Mouse (Mus musculus): ENCODE measurements around the gene Zfp292. TPM values are rescaled to one million over a fixed set of nuclear protein-coding genes. Genes with fewer than 3 reads are reported as not detected.

Gene Zfp292
- polyA plus RNA-seq, 2 experiments, result 2.5 to 4.7 TPM

DNA sequence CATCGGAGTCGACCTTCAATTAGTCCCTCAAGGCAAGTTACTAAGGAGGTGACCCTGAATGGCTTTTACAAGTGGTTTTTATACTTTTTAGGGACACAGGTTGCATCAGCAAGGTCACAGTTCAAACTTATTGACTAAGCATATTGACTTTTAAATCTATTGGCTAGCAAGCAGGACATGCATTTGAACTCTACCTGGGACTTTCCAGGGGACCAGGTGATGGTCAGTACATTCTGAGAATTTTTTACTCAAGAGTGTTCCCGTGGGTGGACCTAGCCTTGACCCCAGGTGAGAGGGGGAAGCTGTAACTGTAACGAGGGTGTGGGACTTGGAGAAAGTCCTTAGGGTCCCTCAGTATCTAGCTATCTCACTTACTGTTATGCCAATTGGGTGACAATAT is 18.4 kb upstream of the Zfp292 start:
- ATAC-seq (ENCODE audit: insufficient read depth) (no peak), DNase-seq (ENCODE audit: low read depth in 3 of 3, low spot score in 3 of 3) (no peak)
- Histone ChIP-seq H3K9me3 (ENCODE audit: control insufficient read depth, low read length) (no peaks in the 10 kb centered on the region), H3K4me3 (ENCODE audit: insufficient read depth in 1 of 2, low read depth in 2 of 2, low read length in 2 of 2) (no peak overlapping the region), H3K27ac (no peak overlapping the region), H3K4me1 (replicated peaks; ENCODE audit: control insufficient read depth in 2 of 2, insufficient read depth in 2 of 2, low read length in 1 of 2) (peaks cover 0 to 2% of the 10 kb centered on the region in 2 experiments; a peak in 1 of 4 replicates), H3K9ac (replicated peaks) (no peak overlapping the region), H3K36me3 (replicated peaks; ENCODE audit: control insufficient read depth, insufficient read depth, low read depth) (no peaks in the 10 kb centered on the region), H3K27me3 (ENCODE audit: control insufficient read depth, insufficient read depth, low read length) (no peaks in the 10 kb centered on the region), H3K4me2 (ENCODE audit: low read depth) (no peak overlapping the region)
- TF ChIP-seq CTCF (IDR thresholded peaks at IDR 0.05; ENCODE audit: low read depth) (no peak), EP300 (IDR thresholded peaks at IDR 0.05; ENCODE audit: low read depth) (no peak)
- WGBS (ENCODE audit: insufficient replicate concordance), result 43% methylated on average over 4 of the region's 4 CpGs

DNA sequence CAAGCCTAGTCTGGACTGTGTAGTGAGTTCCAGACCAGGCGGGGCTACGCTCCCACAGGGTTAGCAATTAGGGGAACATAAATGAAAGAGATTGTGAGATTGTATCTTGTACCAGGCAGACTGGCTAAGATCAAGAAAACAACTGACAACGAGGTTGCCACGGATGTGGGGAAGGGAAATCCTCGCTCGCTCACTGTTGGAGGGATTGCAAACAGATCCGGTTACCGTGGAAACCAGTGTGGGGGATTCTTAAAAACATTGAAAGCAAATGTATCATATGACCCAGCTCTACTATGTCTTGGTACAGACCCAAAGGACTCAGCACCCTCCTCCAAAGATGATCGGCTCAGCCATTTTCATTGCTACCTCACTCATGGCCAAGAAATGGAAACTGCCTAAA is 17.4 kb upstream of the Zfp292 start:
- Histone ChIP-seq H3K27ac (no peak overlapping the region), H3K9me3 (ENCODE audit: control insufficient read depth, low read length) (no peaks in the 10 kb centered on the region), H3K4me2 (ENCODE audit: low read depth) (no peak overlapping the region), H3K9ac (replicated peaks) (no peak overlapping the region), H3K4me1 (replicated peaks; ENCODE audit: control insufficient read depth in 2 of 2, insufficient read depth in 2 of 2, low read length in 1 of 2) (peaks cover 0 to 2% of the 10 kb centered on the region in 2 experiments; a peak in 1 of 4 replicates), H3K4me3 (ENCODE audit: insufficient read depth in 1 of 2, low read depth in 2 of 2, low read length in 2 of 2) (no peak overlapping the region), H3K27me3 (ENCODE audit: control insufficient read depth, insufficient read depth, low read length) (no peaks in the 10 kb centered on the region), H3K36me3 (replicated peaks; ENCODE audit: control insufficient read depth, insufficient read depth, low read depth) (no peaks in the 10 kb centered on the region)
- ATAC-seq (ENCODE audit: insufficient read depth) (no peak), DNase-seq (ENCODE audit: low read depth in 3 of 3, low spot score in 3 of 3) (no peak)
- WGBS (ENCODE audit: insufficient replicate concordance), result 57% methylated on average over 9 of the region's 9 CpGs
- TF ChIP-seq CTCF (IDR thresholded peaks at IDR 0.05; ENCODE audit: low read depth) (no peak), EP300 (IDR thresholded peaks at IDR 0.05; ENCODE audit: low read depth) (no peak)

DNA sequence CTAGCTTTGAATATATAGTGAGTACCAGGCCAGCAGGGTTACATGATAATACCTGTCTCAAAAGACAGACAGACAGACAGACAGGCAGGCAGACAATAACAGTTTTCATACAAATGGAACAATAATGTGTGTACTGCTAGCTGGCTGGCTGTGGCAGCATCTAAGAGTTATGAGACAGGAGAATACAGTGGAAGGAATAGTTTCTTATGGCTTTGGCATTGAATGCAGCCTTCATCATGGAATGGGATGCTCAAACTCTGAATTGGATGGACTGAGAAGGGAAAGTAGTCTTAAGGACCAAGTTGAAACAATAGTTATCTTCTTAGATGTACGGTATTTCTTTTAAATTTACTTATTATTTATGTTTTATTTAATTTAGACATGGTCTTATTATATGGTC is 16.6 kb upstream of the Zfp292 start:
- 76% methylated on average over 1 of the region's 1 CpGs for WGBS (ENCODE audit: insufficient replicate concordance)
- Histone ChIP-seq H3K4me1 (replicated peaks; ENCODE audit: control insufficient read depth in 2 of 2, insufficient read depth in 2 of 2, low read length in 1 of 2) (peaks cover 0 to 2% of the 10 kb centered on the region in 2 experiments; a peak in 1 of 4 replicates), H3K27ac (no peak overlapping the region), H3K27me3 (ENCODE audit: control insufficient read depth, insufficient read depth, low read length) (no peaks in the 10 kb centered on the region), H3K4me2 (ENCODE audit: low read depth) (no peak overlapping the region), H3K36me3 (replicated peaks; ENCODE audit: control insufficient read depth, insufficient read depth, low read depth) (no peaks in the 10 kb centered on the region), H3K9ac (replicated peaks) (no peak overlapping the region), H3K9me3 (ENCODE audit: control insufficient read depth, low read length) (no peaks in the 10 kb centered on the region), H3K4me3 (ENCODE audit: insufficient read depth in 1 of 2, low read depth in 2 of 2, low read length in 2 of 2) (no peak overlapping the region)
- TF ChIP-seq CTCF (IDR thresholded peaks at IDR 0.05; ENCODE audit: low read depth) (no peak), EP300 (IDR thresholded peaks at IDR 0.05; ENCODE audit: low read depth) (no peak)
- DNase-seq (ENCODE audit: low read depth in 3 of 3, low spot score in 3 of 3) (no peak), ATAC-seq (ENCODE audit: insufficient read depth) (no peak)

DNA sequence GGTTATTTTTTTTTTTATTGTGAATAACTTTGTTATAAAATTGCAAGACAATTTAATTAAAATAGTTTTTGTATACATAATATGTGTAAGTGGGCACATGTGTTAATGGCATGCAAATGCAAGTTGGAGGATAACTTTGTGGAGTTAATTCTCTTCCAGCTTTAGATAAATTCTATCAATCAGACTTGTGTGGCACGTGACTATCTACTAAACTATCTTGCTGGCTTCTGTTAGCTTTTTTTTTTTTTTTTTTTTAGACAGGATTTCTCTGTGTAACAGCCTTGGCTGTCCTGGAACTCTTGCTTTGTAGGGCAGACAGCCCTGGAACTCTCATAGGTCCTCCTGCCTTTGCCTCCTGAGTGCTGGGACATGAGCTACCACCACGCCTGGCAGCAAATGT is 15.7 kb upstream of the Zfp292 start:
- no peaks in the 10 kb centered on the region for H3K9me3 ChIP-seq (ENCODE audit: control insufficient read depth, low read length)
- WGBS (ENCODE audit: insufficient replicate concordance), result 42% methylated on average over 2 of the region's 2 CpGs
- DNase-seq (ENCODE audit: low read depth in 3 of 3, low spot score in 3 of 3) (no peak), ATAC-seq (ENCODE audit: insufficient read depth) (no peak)
- H3K4me2 ChIP-seq (ENCODE audit: low read depth), result no peak overlapping the region
- H3K4me1 ChIP-seq (replicated peaks; ENCODE audit: control insufficient read depth in 2 of 2, insufficient read depth in 2 of 2, low read length in 1 of 2), result peaks cover 0 to 2% of the 10 kb centered on the region in 2 experiments; a peak in 1 of 4 replicates
- no peaks in the 10 kb centered on the region for H3K36me3 ChIP-seq (replicated peaks; ENCODE audit: control insufficient read depth, insufficient read depth, low read depth)
- H3K27me3 ChIP-seq (ENCODE audit: control insufficient read depth, insufficient read depth, low read length), result peaks cover 2% of the 10 kb centered on the region; the same call in 1 of the 2 replicates
- no peak overlapping the region for H3K4me3 ChIP-seq (ENCODE audit: insufficient read depth in 1 of 2, low read depth in 2 of 2, low read length in 2 of 2)
- H3K27ac ChIP-seq, result no peak overlapping the region
- H3K9ac ChIP-seq (replicated peaks), result no peak overlapping the region
- no peak for TF ChIP-seq CTCF (IDR thresholded peaks at IDR 0.05; ENCODE audit: low read depth)
- no peak for TF ChIP-seq EP300 (IDR thresholded peaks at IDR 0.05; ENCODE audit: low read depth)

DNA sequence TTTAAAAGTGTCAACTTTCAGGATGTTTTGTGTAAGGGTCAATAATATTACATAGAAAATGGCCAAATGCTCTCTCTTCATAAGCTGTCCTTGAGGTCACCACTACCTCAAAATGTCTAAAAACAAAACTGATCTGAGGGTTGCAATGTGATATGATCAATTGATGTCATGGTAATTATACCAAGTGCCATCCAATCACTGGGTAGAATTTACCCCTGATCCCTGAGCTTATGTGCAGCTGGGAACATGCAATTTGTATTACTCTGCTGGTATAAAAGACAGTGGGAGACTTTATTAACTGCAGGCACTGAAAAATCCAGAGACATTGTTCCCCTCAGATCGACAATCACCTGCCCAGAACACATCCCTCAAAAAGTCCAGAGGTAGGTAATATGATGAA is 10.7 kb upstream of the Zfp292 start, which contains the start of gene Cga:
Gene Cga, plus strand, starts transcription at position 301 of the 400 bp plus-strand sequence.
- Histone ChIP-seq H3K27me3 (ENCODE audit: control insufficient read depth, insufficient read depth, low read length) (peaks cover 2% of the 10 kb centered on the region; the same call in 1 of the 2 replicates), H3K36me3 (replicated peaks; ENCODE audit: control insufficient read depth, insufficient read depth, low read depth) (no peaks in the 10 kb centered on the region), H3K9ac (replicated peaks) (no peak within 1 kb of the TSS), H3K4me3 (ENCODE audit: insufficient read depth in 1 of 2, low read depth in 2 of 2, low read length in 2 of 2) (no peak within 1 kb of the TSS), H3K4me1 (replicated peaks; ENCODE audit: control insufficient read depth in 2 of 2, insufficient read depth in 2 of 2, low read length in 1 of 2) (peaks cover 3 to 6% of the 10 kb centered on the region in 2 experiments), H3K9me3 (ENCODE audit: control insufficient read depth, low read length) (no peaks in the 10 kb centered on the region), H3K27ac (no peak within 1 kb of the TSS), H3K4me2 (ENCODE audit: low read depth) (no peak within 1 kb of the TSS)
- 55% methylated on average over 1 of the region's 1 CpGs for WGBS (ENCODE audit: insufficient replicate concordance)
- ATAC-seq (ENCODE audit: insufficient read depth) (no peak), DNase-seq (ENCODE audit: low read depth in 3 of 3, low spot score in 3 of 3) (no peak)
- TF ChIP-seq CTCF (IDR thresholded peaks at IDR 0.05; ENCODE audit: low read depth), result no peak
- no peak for TF ChIP-seq EP300 (IDR thresholded peaks at IDR 0.05; ENCODE audit: low read depth)

All from liver, embryonic 14.5 days (tissue).